Mouse (Mus musculus): Measurements from ENCODE around the gene Phactr1. TPM values are rescaled to one million over a fixed set of nuclear protein-coding genes. Genes with fewer than 3 reads are reported as not detected.

Phactr1 gene
- total RNA-seq, 2 experiments from 2014 or later = 1.4 to 1.5 TPM

- DNase-seq = no peak
- intact Hi-C loops (cut with DNase I) = no loop called here
Measured at GRCm38 (mm10) chr13:42957856-42958255, 277.4 kb downstream of the Phactr1 start.

GRCm38 (mm10) chr13:42958867-42959266 is 278.4 kb downstream of the Phactr1 start:
- no peak for DNase-seq
- intact Hi-C loops (cut with DNase I) = no loop called here

- intact Hi-C loops (cut with DNase I) = no loop called here
Measured at GRCm38 (mm10) chr13:42961561-42961960, 281.1 kb downstream of the Phactr1 start.

GRCm38 (mm10) chr13:42968537-42968936 is 288.1 kb downstream of the Phactr1 start:
- no peak for DNase-seq
- intact Hi-C loops (cut with DNase I) = no loop called here

More at GRCm38 (mm10) chr13:42961561-42961960, 281.1 kb downstream of the Phactr1 start:
- no peak for DNase-seq

GRCm38 (mm10) chr13:42973561-42973960 is 293.1 kb downstream of the Phactr1 start:
- no peak for DNase-seq
- intact Hi-C loops (cut with DNase I) = no loop called here

- intact Hi-C loops (cut with DNase I) = no loop called here
- DNase-seq = no peak
Measured at GRCm38 (mm10) chr13:42973961-42974360, 293.5 kb downstream of the Phactr1 start.

GRCm38 (mm10) chr13:42974506-42974905 is 294.1 kb downstream of the Phactr1 start:
- intact Hi-C loops (cut with DNase I) = no loop called here
- no peak for DNase-seq

GRCm38 (mm10) chr13:42976144-42976543 is 295.7 kb downstream of the Phactr1 start:
- intact Hi-C loops (cut with DNase I) = no loop called here
- no peak for DNase-seq

- intact Hi-C loops (cut with DNase I) = no loop called here
- DNase-seq = no peak
Measured at GRCm38 (mm10) chr13:42976967-42977366, 296.5 kb downstream of the Phactr1 start.

GRCm38 (mm10) chr13:42980581-42980980 is 300.2 kb downstream of the Phactr1 start:
- no peak for DNase-seq
- intact Hi-C loops (cut with DNase I) = no loop called here

- no peak for DNase-seq
- intact Hi-C loops (cut with DNase I) = no loop called here
Measured at GRCm38 (mm10) chr13:42982646-42983045, 302.2 kb downstream of the Phactr1 start.

GRCm38 (mm10) chr13:42985806-42986205 is 305.4 kb downstream of the Phactr1 start:
- intact Hi-C loops (cut with DNase I) = no loop called here
- no peak for DNase-seq

GRCm38 (mm10) chr13:42987931-42988579 is 307.6 kb downstream of the Phactr1 start:
- DNase-seq = no peak
- intact Hi-C loops (cut with DNase I) = no loop called here

GRCm38 (mm10) chr13:42989481-42989880 is 309.1 kb downstream of the Phactr1 start:
- intact Hi-C loops (cut with DNase I) = no loop called here
- no peak for DNase-seq

GRCm38 (mm10) chr13:42990051-42990450 is 309.6 kb downstream of the Phactr1 start:
- intact Hi-C loops (cut with DNase I) = no loop called here
- DNase-seq = no peak

- intact Hi-C loops (cut with DNase I) = no loop called here
Measured at GRCm38 (mm10) chr13:42990493-42991111, 310.2 kb downstream of the Phactr1 start.

GRCm38 (mm10) chr13:42991164-42991563 is 310.7 kb downstream of the Phactr1 start:
- intact Hi-C loops (cut with DNase I) = no loop called here
- no peak for DNase-seq

More at GRCm38 (mm10) chr13:42990493-42991111, 310.2 kb downstream of the Phactr1 start:
- no peak for DNase-seq

GRCm38 (mm10) chr13:42992306-42992705 is 311.9 kb downstream of the Phactr1 start:
- DNase-seq = no peak
- intact Hi-C loops (cut with DNase I) = no loop called here

- intact Hi-C loops (cut with DNase I) = no loop called here
- DNase-seq = no peak
Measured at GRCm38 (mm10) chr13:42994276-42994675, 313.9 kb downstream of the Phactr1 start.

- no peak for DNase-seq
- intact Hi-C loops (cut with DNase I) = no loop called here
Measured at GRCm38 (mm10) chr13:42996188-42996587, 315.8 kb downstream of the Phactr1 start.

GRCm38 (mm10) chr13:42999287-42999686 is 318.9 kb downstream of the Phactr1 start:
- DNase-seq = no peak
- intact Hi-C loops (cut with DNase I) = no loop called here

GRCm38 (mm10) chr13:43005131-43005579 is 324.7 kb downstream of the Phactr1 start:
- intact Hi-C loops (cut with DNase I) = no loop called here

More at GRCm38 (mm10) chr13:43005131-43005579, 324.7 kb downstream of the Phactr1 start:
- DNase-seq = peak in 1 of 2 experiments; percentile 16
